11 mouse cellular contexts compared by ENCODE assay signal in the genomic region with DNA sequence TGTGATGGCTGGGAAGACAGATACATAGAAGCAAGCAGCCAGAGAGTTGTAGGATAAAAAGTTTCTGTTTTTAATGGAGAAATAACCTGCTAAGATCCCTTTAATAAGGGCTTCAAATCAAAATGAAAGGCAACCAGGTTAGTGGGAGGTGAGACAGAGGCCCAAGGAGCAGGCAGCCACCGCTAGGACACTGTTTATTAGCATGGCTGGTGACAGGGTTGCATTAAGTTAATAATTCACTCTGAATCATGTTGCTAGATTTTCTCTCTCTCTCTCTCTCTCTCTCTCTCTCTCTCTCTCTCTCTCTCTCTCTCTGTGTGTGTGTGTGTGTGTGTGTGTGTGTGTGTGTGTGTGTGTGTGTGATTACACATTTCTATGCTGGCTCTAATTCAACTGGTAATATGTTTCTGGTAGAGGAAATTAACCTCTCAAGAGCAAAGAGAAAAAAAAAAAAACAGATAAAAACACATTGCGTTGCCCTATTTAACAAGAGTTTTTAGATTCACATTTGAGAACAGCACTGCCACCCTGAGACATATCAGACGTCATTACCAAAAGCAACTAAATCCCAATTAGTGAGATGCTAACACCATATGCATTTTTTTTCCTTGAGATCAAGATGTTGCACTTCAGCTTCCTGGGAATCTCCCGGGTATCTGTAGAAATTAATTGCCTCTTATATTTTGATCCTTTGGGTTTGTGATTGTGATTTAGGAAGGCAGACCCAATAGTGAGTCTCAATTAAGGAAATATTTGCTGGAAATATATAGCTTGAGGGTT.
"Had no signal": no experiment of that assay in that cellular context is flagged by ENCODE, and none has a peak within 500 bp of the region (broad histone marks: within the 10 kb centered on the region; RNA-seq: fewer than 3 reads in every experiment).

No protein-coding gene starts in this region.

- H3K9ac ChIP-seq: hindbrain, embryonic 13.5 days; limb, embryonic 13.5 days; liver, embryonic 13.5 days; neural tube, embryonic 15.5 days had no signal

- H3K9me3 ChIP-seq: hindbrain, embryonic 13.5 days; limb, embryonic 13.5 days; liver, embryonic 13.5 days; neural tube, embryonic 15.5 days had no signal

- H3K4me3 ChIP-seq: hindbrain, embryonic 13.5 days; limb, embryonic 13.5 days; liver, embryonic 13.5 days; myocyte; neural tube, embryonic 15.5 days had no signal

- H3K27me3 ChIP-seq: hindbrain, embryonic 13.5 days; limb, embryonic 13.5 days; liver, embryonic 13.5 days; neural tube, embryonic 15.5 days had no signal

- DNase-seq: left cerebral cortex, postnatal 4 days; liver, embryonic 13.5 days; lung, adult 18-20 months; right cerebral cortex, adult 18-20 months; right cerebral cortex, postnatal 25 days; thymus, postnatal 36 days had no signal

- H3K36me3 ChIP-seq: hindbrain, embryonic 13.5 days; limb, embryonic 13.5 days; liver, embryonic 13.5 days; neural tube, embryonic 15.5 days had no signal

- H3K4me2 ChIP-seq: hindbrain, embryonic 13.5 days; limb, embryonic 13.5 days; liver, embryonic 13.5 days; neural tube, embryonic 15.5 days had no signal

- ATAC-seq: intestine, embryonic 16.5 days had no signal

- H3K27ac ChIP-seq: hindbrain, embryonic 13.5 days; limb, embryonic 13.5 days; liver, embryonic 13.5 days; neural tube, embryonic 15.5 days had no signal

- H3K4me1 ChIP-seq: hindbrain, embryonic 13.5 days; limb, embryonic 13.5 days; liver, embryonic 13.5 days; neural tube, embryonic 15.5 days had no signal
